Mouse (Mus musculus): Measurements from ENCODE around the gene Rnf213. TPM values are rescaled to one million over a fixed set of nuclear protein-coding genes. Genes with fewer than 3 reads are reported as not detected.

The Rnf213 gene
- polyA plus RNA-seq, 1 experiment: 27.7 TPM

DNA sequence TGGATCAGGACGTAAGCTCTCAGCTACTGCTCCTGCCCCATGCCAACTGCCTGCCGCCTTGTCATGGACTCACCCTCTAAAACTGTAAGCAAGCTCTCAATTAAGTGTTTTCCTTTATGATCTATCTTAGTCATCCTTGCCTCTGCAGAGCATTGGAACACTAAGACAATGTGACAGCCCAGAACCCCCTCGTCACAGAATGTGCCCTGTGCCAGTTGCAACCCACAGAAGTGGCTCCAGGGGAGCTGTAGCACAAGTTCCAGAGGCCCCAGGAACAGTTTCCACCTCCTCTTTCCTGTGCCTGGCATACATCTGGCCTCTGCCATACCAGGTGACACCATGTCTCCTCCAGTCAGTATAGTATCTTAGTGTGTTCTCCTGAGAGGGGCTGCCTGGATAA lies 130.5 kb downstream of the Rnf213 start:
- Histone ChIP-seq H3K27ac (ENCODE audit: control insufficient read depth, insufficient read depth, low read depth, low read length, poor library complexity) (no peak overlapping the region), H3K4me3 (replicated peaks; ENCODE audit: control insufficient read depth, low read depth, low read length) (no peak overlapping the region), H3K4me1 (ENCODE audit: control insufficient read depth, insufficient read depth, low read length) (no peaks in the 10 kb centered on the region; the same call in 1 of the 2 replicates)
- WGBS: 82% methylated on average over 3 of the region's 3 CpGs
- no peak for TF ChIP-seq POLR2A (IDR thresholded peaks at IDR 0.05; ENCODE audit: borderline replicate concordance, control insufficient read depth, low read depth, low read length)
- TF ChIP-seq CTCF (IDR thresholded peaks at IDR 0.05; ENCODE audit: control insufficient read depth, insufficient read depth, low read length): no peak

DNA sequence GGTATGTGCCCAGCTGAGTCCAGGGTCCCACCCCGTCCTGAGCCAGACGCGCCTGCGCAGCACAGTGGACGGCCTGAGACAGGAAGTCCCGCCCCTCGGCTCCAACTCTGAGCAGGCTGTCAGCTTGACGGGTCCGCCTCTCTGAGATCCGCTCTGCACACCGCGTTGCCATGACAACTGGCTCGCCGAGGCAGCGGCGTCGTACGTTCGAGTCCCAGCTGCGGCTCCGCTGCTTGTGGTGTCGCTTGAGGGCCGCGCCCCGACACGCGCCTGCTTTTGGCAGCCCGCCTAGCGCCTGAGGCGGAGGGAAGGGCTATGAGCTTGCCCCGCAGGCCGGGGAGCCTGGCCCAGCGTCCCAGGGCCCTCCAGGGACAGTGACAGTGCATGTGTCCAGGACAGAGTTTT lies 131.6 kb downstream of the Rnf213 start:
- Histone ChIP-seq H3K4me1 (ENCODE audit: control insufficient read depth, insufficient read depth, low read length) (no peaks in the 10 kb centered on the region; the same call in 1 of the 2 replicates), H3K4me3 (replicated peaks; ENCODE audit: control insufficient read depth, low read depth, low read length) (peak overlapping the region; percentile 43), H3K27ac (ENCODE audit: control insufficient read depth, insufficient read depth, low read depth, low read length, poor library complexity) (no peak overlapping the region; the same call in 1 of the 2 replicates)
- TF ChIP-seq CTCF (IDR thresholded peaks at IDR 0.05; ENCODE audit: control insufficient read depth, insufficient read depth, low read length): no peak
- TF ChIP-seq POLR2A (IDR thresholded peaks at IDR 0.05; ENCODE audit: borderline replicate concordance, control insufficient read depth, low read depth, low read length): no peak
- WGBS: 2% methylated on average over 33 of the region's 33 CpGs

DNA sequence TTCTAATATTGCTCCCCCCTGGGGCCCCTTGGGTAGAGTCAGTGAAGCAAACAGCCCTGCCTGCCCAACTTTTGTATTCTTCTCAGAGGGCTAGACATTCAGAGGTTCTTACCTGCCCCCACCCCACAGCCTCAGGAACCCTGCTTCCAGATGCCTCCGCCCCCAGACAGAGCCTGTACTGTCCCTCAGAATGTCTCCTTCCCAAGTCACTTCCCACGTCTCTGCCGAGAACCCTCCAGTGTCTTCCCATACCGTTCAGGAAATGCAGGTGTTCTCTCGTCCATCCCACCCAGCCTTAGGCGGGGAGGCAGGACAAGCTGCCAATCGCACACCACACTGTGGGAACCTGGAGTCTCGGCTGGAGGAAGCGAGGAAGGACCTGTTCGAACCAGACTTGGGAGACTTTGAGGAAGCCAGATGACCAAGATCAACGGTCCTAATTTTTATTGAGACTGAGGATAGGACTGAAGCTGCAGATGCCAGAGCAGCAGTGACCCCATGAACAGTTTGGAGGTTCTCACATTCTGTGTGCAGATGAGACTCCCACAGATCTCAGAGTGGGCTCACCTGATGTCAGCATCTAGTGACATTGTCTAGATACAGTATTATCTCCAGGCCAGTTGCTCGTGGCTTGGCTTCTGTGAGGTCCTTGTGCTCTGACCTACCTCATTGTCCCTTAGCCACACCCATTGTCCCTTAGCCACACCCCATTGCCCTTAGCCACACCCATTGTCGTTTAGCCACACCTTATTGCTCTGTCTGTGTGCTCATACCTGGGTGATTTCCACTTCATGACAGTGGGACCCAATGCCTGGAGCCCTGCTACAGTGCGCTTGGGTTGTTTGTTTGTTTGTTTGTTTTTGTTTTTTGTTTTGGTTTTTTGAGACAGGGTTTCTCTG lies 133.4 kb downstream of the Rnf213 start:
- 76% methylated on average over 14 of the region's 14 CpGs for WGBS
- H3K4me1 ChIP-seq (ENCODE audit: control insufficient read depth, insufficient read depth, low read length): no peaks in the 10 kb centered on the region; the same call in 1 of the 2 replicates
- no peak overlapping the region for H3K27ac ChIP-seq (ENCODE audit: control insufficient read depth, insufficient read depth, low read depth, low read length, poor library complexity)
- no peak overlapping the region for H3K4me3 ChIP-seq (replicated peaks; ENCODE audit: control insufficient read depth, low read depth, low read length)
- TF ChIP-seq CTCF (IDR thresholded peaks at IDR 0.05; ENCODE audit: control insufficient read depth, insufficient read depth, low read length): no peak
- no peak for TF ChIP-seq POLR2A (IDR thresholded peaks at IDR 0.05; ENCODE audit: borderline replicate concordance, control insufficient read depth, low read depth, low read length)

DNA sequence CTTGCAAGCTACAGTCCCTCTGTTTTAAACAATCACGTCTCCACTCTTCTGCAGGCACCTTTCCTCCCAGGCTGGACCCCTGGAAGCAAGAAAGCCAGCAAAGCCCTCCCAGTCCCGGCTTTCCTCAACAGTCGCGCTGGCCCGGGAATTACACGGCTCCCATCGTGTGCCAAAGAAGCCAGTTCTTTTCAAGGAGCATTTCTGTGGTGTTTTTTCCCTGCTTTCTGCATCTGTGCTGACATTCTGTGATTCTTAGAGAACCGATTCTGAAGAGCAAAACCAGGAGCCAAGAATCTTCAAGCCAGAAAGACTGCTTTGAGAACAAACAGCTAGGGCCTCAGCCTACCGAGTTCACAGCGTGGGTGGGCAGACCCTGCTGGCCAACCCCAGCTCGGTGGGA lies 136.0 kb downstream of the Rnf213 start:
- no peak overlapping the region for H3K4me3 ChIP-seq (replicated peaks; ENCODE audit: control insufficient read depth, low read depth, low read length)
- H3K27ac ChIP-seq (ENCODE audit: control insufficient read depth, insufficient read depth, low read depth, low read length, poor library complexity): no peak overlapping the region
- H3K4me1 ChIP-seq (ENCODE audit: control insufficient read depth, insufficient read depth, low read length): no peaks in the 10 kb centered on the region; the same call in 1 of the 2 replicates
- 68% methylated on average over 11 of the region's 11 CpGs for WGBS
- TF ChIP-seq POLR2A (IDR thresholded peaks at IDR 0.05; ENCODE audit: borderline replicate concordance, control insufficient read depth, low read depth, low read length) (no peak), CTCF (IDR thresholded peaks at IDR 0.05; ENCODE audit: control insufficient read depth, insufficient read depth, low read length) (no peak)

DNA sequence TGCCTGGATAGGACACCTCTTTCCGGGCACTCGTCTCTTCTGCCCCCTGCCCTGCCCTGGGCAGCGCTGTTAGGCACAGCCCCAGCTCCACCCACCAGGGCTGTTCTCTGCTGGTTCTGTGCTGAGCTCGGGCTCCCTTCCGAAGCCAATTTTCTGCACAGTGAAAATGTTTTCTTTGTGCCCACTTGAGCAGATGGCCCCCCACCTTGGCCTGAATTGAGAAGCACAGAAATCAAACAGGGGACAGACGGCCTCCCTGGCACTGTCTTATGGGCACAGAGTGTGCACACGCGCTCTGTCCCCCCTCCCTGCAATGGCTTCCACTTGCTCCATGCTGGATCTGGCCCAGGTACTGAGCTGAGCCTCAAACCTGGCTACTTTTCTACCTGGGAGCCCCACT lies 139.6 kb downstream of the Rnf213 start:
- TF ChIP-seq POLR2A (IDR thresholded peaks at IDR 0.05; ENCODE audit: borderline replicate concordance, control insufficient read depth, low read depth, low read length): no peak
- no peak for TF ChIP-seq CTCF (IDR thresholded peaks at IDR 0.05; ENCODE audit: control insufficient read depth, insufficient read depth, low read length)
- Histone ChIP-seq H3K4me1 (ENCODE audit: control insufficient read depth, insufficient read depth, low read length) (no peaks in the 10 kb centered on the region; the same call in 1 of the 2 replicates), H3K4me3 (replicated peaks; ENCODE audit: control insufficient read depth, low read depth, low read length) (no peak overlapping the region), H3K27ac (ENCODE audit: control insufficient read depth, insufficient read depth, low read depth, low read length, poor library complexity) (no peak overlapping the region)
- 69% methylated on average over 8 of the region's 8 CpGs for WGBS

DNA sequence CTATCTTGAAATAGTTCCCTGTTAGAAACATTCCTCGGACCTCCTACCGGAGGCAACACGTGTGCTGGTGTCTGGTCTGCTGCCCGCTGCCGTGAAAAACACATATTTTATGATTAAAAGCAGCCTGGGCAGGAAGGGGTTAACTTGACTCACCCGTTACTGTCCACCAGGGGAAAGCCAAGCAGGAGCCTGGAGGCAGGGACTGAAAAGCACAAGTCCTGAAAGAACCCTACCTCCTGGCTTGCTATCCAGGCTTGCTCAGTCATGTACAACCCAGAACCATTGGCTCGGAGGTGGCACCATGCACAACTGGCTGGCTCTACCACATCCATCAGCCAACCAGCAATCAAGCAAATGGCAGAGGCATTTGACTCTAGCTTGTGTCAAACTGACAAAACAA lies 140.8 kb downstream of the Rnf213 start:
- TF ChIP-seq CTCF (IDR thresholded peaks at IDR 0.05; ENCODE audit: control insufficient read depth, insufficient read depth, low read length) (no peak), POLR2A (IDR thresholded peaks at IDR 0.05; ENCODE audit: borderline replicate concordance, control insufficient read depth, low read depth, low read length) (no peak)
- WGBS: 63% methylated on average over 7 of the region's 7 CpGs

More for the DNA sequence above, 140.8 kb downstream of the Rnf213 start:
- Histone ChIP-seq H3K4me3 (replicated peaks; ENCODE audit: control insufficient read depth, low read depth, low read length) (no peak overlapping the region), H3K4me1 (ENCODE audit: control insufficient read depth, insufficient read depth, low read length) (no peaks in the 10 kb centered on the region; the same call in 1 of the 2 replicates), H3K27ac (ENCODE audit: control insufficient read depth, insufficient read depth, low read depth, low read length, poor library complexity) (no peak overlapping the region)

Other genes starting within 250 kb of the Rnf213 start
- 0.74 and 1.2 TPM in 2 replicates for gene Tbc1d16, start 164.6 kb upstream of the Rnf213 start, polyA plus RNA-seq (2011; ENCODE audit: insufficient read depth, insufficient read length, low replicate concordance, missing spikeins)
- 0.90 TPM in 1 of 2 replicates, not detected in the other for gene Ccdc40, start 164.5 kb upstream of the Rnf213 start, polyA plus RNA-seq (2011; ENCODE audit: insufficient read depth, insufficient read length, low replicate concordance, missing spikeins)
- 6.5 and 18.1 TPM in 2 replicates for gene Gaa, start 125.2 kb upstream of the Rnf213 start, polyA plus RNA-seq (2011; ENCODE audit: insufficient read depth, insufficient read length, low replicate concordance, missing spikeins)
- 144 and 147 TPM in 2 replicates for gene Eif4a3, start 93.0 kb upstream of the Rnf213 start, polyA plus RNA-seq (2011; ENCODE audit: insufficient read depth, insufficient read length, low replicate concordance, missing spikeins)
- not detected in 2 replicates for gene Card14, start 85.3 kb upstream of the Rnf213 start, polyA plus RNA-seq (2011; ENCODE audit: insufficient read depth, insufficient read length, low replicate concordance, missing spikeins)
- 5.6 and 12.0 TPM in 2 replicates for gene Sgsh, start 37.6 kb upstream of the Rnf213 start, polyA plus RNA-seq (2011; ENCODE audit: insufficient read depth, insufficient read length, low replicate concordance, missing spikeins)
- gene Slc26a11, start 37.5 kb upstream of the Rnf213 start, polyA plus RNA-seq (2011; ENCODE audit: insufficient read depth, insufficient read length, low replicate concordance, missing spikeins): 3.3 and 6.2 TPM in 2 replicates
- gene Endov, start 98.2 kb downstream of the Rnf213 start, polyA plus RNA-seq (2011; ENCODE audit: insufficient read depth, insufficient read length, low replicate concordance, missing spikeins): 6.3 and 23.5 TPM in 2 replicates
- gene Nptx1, start 154.7 kb downstream of the Rnf213 start, polyA plus RNA-seq (2011; ENCODE audit: insufficient read depth, insufficient read length, low replicate concordance, missing spikeins): not detected in 2 replicates
- gene Rptor, start 209.8 kb downstream of the Rnf213 start, polyA plus RNA-seq (2011; ENCODE audit: insufficient read depth, insufficient read length, low replicate concordance, missing spikeins): 7.4 and 15.6 TPM in 2 replicates

Measured in bone marrow, adult 2 months (tissue).